Mouse (Mus musculus): ENCODE results near the gene Lrrc26. TPM values are rescaled to one million over a fixed set of nuclear protein-coding genes. Genes with fewer than 3 reads are reported as not detected.

The Lrrc26 gene
- total RNA-seq, 2 experiments from 2014 or later: not detected

DNA sequence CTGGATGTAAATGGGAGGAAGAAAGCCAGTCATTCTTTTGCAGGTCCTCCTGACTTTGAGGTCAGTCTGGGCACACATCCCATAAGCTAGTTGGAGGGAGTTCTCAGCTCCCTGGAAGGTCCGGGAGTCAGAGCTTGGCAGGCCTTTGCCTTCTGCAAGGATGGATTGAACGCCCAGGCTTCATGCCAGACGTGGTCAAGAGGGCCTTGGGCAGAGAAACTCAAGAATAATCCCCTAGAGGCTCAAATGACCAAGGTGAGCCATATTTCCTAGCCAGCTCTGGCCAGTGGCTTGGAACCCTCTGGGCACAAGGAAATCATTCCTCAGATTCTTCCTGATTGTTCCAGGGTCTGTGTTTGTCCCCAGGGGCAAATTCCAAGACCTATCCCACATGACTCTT, 24.9 kb upstream of the Lrrc26 start:
- intact Hi-C loops (cut with DNase I): no loop called here
- DNase-seq (ENCODE audit: low spot score): no peak

GRCm38 (mm10) chr2:25265897-25266656, 23.6 kb upstream of the Lrrc26 start:
- DNase-seq (ENCODE audit: low spot score): peak; percentile 31

DNA sequence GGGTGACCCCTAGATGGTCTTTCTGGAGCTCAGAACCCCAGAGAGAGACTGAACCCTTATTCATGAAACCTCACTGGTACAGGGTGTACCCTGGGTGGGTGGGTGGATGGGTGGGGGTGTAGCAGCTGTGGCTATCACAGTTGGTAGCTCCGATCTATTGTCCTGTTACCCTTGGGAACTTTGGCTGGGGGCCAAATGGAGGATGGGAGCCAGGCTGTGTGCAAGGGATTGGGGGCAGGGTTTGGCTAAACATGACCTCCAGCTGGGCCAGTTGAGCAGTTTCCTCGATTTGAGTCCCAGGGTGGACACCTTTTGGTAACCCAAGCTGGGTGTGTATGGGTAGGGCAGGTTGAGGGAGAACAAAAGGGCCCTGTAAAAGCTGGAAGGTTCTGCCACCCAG, 23.0 kb upstream of the Lrrc26 start:
- DNase-seq (ENCODE audit: low spot score): peak; percentile 31
- intact Hi-C loops (cut with DNase I): no loop called here

More at GRCm38 (mm10) chr2:25265897-25266656, 23.6 kb upstream of the Lrrc26 start:
- intact Hi-C loops (cut with DNase I): no loop called here

- intact Hi-C loops (cut with DNase I): no loop called here
- DNase-seq (ENCODE audit: low spot score): no peak
Observed at GRCm38 (mm10) chr2:25267241-25267640, 22.5 kb upstream of the Lrrc26 start.

GRCm38 (mm10) chr2:25267746-25268309, 21.9 kb upstream of the Lrrc26 start:
- intact Hi-C loops (cut with DNase I): no loop called here
- DNase-seq (ENCODE audit: low spot score): no peak

- intact Hi-C loops (cut with DNase I): loop anchor here (5.0 kb wide), 1 partner anchor 60 kb away; the partner anchor contains the start of gene Man1b1
- peak; percentile 93 for DNase-seq (ENCODE audit: low spot score)
Observed at GRCm38 (mm10) chr2:25271827-25272511, 17.7 kb upstream of the Lrrc26 start, which contains the start of the genes Ssna1 and Anapc2. Ssna1 (minus strand) TSS chr2:25272438. Anapc2 (plus strand) TSS chr2:25272478.

- no peak for DNase-seq (ENCODE audit: low spot score)
- intact Hi-C loops (cut with DNase I): loop anchor here (5.0 kb wide), 1 partner anchor 60 kb away; the partner anchor contains the start of gene Man1b1
Observed at GRCm38 (mm10) chr2:25272515-25272914, 17.2 kb upstream of the Lrrc26 start.

- DNase-seq (ENCODE audit: low spot score): no peak
- intact Hi-C loops (cut with DNase I): loop anchor here (5.0 kb wide), 1 partner anchor 59 kb away; the partner anchor contains the start of gene Man1b1
Observed at GRCm38 (mm10) chr2:25273010-25273409, 16.7 kb upstream of the Lrrc26 start.

- no peak for DNase-seq (ENCODE audit: low spot score)
- intact Hi-C loops (cut with DNase I): loop anchor here (2.0 kb wide), 1 partner anchor 14 kb away; no protein-coding TSS in a partner anchor
Observed at GRCm38 (mm10) chr2:25278928-25279882, 10.5 kb upstream of the Lrrc26 start.

GRCm38 (mm10) chr2:25285551-25285950, 4.2 kb upstream of the Lrrc26 start:
- DNase-seq (ENCODE audit: low spot score): no peak
- intact Hi-C loops (cut with DNase I): no loop called here

DNA sequence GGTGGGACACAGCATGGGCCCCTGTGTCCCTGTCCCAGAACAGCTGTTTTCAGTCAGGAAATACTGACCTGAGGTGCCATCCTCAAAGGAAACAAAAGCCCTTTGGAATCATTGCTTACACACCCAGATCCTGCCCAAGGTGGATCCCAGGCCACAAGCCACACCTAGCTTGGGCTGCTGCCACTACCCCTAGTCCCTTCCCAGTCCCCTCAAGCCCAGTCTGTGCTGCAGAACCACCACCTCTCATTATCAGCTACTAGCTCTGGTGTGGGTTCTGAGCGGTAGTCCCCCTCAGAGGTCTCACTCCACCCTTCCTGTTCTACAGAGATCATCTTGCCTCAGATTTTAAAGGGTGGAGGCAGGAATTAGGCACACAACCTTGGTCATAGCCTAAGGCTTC, 3.4 kb upstream of the Lrrc26 start:
- no peak for DNase-seq (ENCODE audit: low spot score)
- intact Hi-C loops (cut with DNase I): no loop called here

DNA sequence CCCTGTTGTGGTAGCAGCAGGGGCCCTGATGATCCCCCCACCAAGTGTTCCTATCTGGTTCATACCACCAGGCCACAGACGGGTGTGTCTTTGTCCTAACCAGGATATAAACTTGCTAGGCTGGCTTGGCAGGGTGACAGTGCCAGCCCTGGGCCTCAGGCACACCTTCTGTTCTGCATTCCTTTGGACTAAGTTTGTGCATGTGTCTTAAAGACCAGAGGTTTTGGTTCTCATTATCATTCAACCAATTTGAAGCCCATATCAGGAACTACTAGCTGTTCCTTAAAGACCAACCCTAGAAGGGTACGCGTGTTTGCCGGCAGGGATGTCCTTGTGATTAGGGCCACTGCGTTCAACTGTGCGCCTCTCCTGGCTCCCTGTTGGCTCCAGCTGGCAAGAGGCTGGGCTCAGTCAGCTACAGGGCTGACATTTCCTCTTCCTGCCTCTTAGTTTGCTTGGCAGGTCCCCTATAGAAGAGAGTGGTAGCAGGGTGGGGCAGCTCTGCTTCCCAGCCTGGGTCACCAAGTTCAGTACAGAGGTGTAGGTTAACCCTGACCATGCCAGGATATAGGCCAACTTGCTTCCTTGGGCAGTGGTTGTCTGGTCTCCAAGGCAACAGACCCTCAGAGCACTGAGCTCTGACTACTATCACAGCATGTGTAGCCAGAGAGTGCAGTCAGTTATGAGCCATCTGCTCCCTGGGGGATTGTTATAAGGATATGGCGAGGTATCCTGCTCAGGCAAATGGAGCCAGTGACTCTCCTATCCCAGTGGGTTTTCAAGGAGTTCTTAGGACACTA, 2.7 kb upstream of the Lrrc26 start:
- intact Hi-C loops (cut with DNase I): no loop called here
- DNase-seq (ENCODE audit: low spot score): no peak

DNA sequence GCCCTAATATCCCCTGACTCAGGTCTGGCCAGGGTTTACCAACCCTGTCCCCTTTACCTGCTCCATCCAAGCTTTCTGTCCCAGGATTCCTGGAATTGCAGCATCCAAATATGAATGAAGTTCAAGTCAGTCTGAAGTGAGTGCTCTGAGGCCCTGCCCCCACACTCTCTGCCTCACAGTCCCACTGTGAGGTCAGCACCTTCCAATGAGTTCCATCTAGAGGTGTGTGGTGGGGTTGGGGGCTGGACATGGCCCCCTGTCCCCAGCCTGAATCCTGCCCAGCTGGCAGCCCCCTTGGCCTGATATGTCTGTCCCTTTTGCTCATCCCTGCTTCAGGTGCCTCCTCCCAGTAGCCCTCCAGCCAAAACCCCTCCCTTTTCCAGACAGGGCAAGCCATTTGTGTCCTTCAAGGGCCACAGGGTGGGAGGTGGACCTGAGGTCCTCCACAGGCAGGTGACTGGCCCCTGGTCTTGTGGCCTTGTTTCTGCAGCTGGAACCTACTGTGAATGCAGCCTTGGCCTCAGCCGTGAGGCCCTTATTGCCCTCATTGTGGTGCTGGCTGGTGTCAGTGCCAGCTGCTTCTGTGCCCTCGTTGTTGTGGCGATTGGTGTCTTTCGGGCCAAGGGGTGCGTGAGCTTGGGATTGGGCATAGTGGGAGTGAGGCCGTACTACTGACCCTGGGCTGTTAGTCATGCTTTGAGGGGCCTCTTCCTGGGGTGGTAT, 1.6 kb upstream of the Lrrc26 start, which contains the start of gene Tmem210:
Gene Tmem210, plus strand, starts transcription at position 219 of the 723 bp plus-strand sequence.
- no peak for DNase-seq (ENCODE audit: low spot score)
- intact Hi-C loops (cut with DNase I): no loop called here

DNA sequence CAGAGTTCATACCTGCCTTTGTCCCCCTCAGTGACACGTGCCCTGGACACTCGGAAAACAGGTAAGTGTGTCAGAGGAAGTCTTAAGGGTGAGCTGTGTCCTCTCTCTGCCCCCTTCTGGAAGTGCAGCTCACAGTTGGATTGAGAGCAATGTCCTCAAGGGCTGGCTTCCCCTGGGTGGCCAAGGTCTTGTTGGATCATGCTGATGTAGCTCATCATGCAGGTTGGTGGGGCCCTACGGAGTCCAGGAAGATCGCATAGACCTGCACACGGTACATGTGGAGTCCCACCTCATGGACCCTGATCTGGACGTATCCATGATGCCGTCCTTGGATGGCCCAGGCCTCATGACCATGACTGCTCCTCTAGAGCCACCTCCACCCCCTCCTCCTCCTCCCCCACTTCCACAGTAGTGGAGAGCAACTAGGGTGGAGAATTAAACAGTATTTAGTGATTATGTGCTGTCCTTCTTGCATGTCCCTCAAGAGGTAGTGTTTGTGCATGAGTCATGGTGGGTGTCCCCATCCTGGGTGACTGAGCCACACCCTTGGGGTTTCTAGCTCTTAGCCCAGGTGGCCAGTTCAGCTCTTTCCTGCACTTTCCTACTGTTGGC, 875 bp upstream of the Lrrc26 start:
- intact Hi-C loops (cut with DNase I): no loop called here
- DNase-seq (ENCODE audit: low spot score): no peak

- no peak for DNase-seq (ENCODE audit: low spot score)
- intact Hi-C loops (cut with DNase I): loop anchor here (5.0 kb wide), 1 partner anchor 63 kb away; no protein-coding TSS in a partner anchor
Observed at GRCm38 (mm10) chr2:25290101-25290815, 543 bp downstream of the Lrrc26 start.

DNA sequence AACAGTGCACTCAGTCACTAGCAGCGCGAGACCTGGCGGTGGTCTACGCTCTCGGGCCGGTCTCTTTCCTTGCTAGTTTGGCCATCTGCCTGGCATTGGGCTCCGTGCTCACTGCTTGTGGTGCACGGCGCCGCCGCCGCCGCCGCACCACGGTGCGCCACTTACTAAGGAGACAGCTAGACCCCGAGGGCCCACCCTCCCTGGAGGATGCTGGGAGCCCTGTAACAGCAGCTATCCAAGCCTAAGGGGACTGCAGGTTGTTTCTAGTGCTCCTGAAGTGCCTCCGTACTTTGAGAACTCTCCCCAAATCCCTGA, 1.1 kb downstream of the Lrrc26 start:
- intact Hi-C loops (cut with DNase I): loop anchor here (5.0 kb wide), 1 partner anchor 63 kb away; no protein-coding TSS in a partner anchor
- DNase-seq (ENCODE audit: low spot score): no peak
